Mouse (Mus musculus): ENCODE measurements around the gene Slco3a1.
"Not testable (repeated sequence)": the region's sequence is repeated elsewhere in the genome, so short reads cannot be mapped to it uniquely, and the experiment has no call there.

Gene Slco3a1

GRCm38 (mm10) chr7:74437534-74437933 is 117.0 kb downstream of the Slco3a1 start:
- DNase-seq (ENCODE audit: low read depth in 1 of 2, low spot score in 2 of 2) = no peak

GRCm38 (mm10) chr7:74436642-74437041 is 117.9 kb downstream of the Slco3a1 start:
- DNase-seq (ENCODE audit: low read depth in 1 of 2, low spot score in 2 of 2) = no peak

DNA sequence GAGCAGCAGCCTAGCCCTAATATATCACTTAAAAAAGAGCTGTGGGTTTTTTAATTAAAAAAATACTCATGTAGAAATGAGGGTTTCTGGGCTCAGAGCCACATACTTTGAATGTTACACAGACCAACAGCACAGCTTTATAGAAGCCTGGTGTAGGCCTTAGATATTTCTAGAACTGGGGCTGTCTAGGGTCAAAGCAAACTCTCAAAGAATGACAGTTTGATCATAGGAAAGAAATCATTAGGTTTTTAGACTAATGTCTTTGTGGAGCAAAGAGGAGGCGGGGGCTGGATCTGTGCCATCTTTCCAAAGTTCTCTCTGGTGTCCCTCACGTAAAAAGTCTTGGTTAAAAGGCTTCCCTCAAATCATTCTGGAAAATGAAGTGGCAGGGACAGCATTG is 121.6 kb downstream of the Slco3a1 start:
- DNase-seq (ENCODE audit: low read depth in 1 of 2, low spot score in 2 of 2) = no peak

DNA sequence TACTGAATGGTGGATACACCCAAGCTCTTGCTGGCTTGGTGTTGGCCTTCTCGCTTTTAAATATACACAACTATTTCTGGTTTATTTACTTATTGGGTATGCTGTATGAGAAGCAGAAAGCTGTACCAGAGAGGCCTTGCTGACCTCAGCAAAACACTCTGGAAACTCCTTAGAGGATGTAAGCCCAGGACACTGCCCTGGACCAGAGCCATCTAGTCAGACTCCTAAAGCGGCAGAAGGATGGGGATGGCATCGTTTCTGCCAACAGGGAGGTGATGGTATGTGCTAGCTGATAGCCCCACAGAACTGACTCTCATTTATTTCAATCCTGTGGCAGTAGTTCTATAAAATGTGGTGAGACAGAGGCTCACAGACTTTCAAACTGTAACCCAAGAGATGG is 125.3 kb downstream of the Slco3a1 start:
- DNase-seq (ENCODE audit: low read depth in 1 of 2, low spot score in 2 of 2) = no peak

DNA sequence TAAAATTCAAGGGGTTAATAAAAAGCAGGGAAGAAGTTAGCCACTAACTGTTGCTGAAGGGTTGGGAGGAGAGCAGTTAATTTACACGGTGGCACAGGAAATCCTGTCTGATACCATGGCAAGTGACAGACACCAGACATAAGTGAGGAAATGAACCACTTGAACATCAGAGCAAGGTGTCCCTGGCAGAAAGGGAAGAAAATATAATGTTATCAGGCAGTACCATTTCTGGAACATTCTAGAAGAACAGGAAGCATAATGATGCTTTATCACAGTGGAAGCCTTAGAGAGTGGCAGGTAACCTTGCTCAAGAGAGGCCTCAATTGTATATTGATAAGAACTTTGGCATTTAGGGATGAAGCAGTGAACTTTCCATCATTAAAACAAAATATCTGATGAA is 127.4 kb downstream of the Slco3a1 start:
- DNase-seq (ENCODE audit: low read depth in 1 of 2, low spot score in 2 of 2) = no peak

- no peak for DNase-seq (ENCODE audit: low read depth in 1 of 2, low spot score in 2 of 2)
Measured at GRCm38 (mm10) chr7:74425941-74426340, 128.6 kb downstream of the Slco3a1 start.

GRCm38 (mm10) chr7:74423928-74424850 is 130.4 kb downstream of the Slco3a1 start:
- no peak for DNase-seq (ENCODE audit: low read depth in 1 of 2, low spot score in 2 of 2)

GRCm38 (mm10) chr7:74423316-74423715 is 131.3 kb downstream of the Slco3a1 start:
- DNase-seq (ENCODE audit: low read depth in 1 of 2, low spot score in 2 of 2) = no peak

GRCm38 (mm10) chr7:74422731-74423130 is 131.8 kb downstream of the Slco3a1 start:
- no peak for DNase-seq (ENCODE audit: low read depth in 1 of 2, low spot score in 2 of 2)

- DNase-seq (ENCODE audit: low read depth in 1 of 2, low spot score in 2 of 2) = no peak
Measured at GRCm38 (mm10) chr7:74422002-74422401, 132.6 kb downstream of the Slco3a1 start.

GRCm38 (mm10) chr7:74421591-74421990 is 133.0 kb downstream of the Slco3a1 start:
- DNase-seq (ENCODE audit: low read depth in 1 of 2, low spot score in 2 of 2) = no peak

GRCm38 (mm10) chr7:74419706-74420105 is 134.9 kb downstream of the Slco3a1 start:
- DNase-seq (ENCODE audit: low read depth in 1 of 2, low spot score in 2 of 2) = no peak

DNA sequence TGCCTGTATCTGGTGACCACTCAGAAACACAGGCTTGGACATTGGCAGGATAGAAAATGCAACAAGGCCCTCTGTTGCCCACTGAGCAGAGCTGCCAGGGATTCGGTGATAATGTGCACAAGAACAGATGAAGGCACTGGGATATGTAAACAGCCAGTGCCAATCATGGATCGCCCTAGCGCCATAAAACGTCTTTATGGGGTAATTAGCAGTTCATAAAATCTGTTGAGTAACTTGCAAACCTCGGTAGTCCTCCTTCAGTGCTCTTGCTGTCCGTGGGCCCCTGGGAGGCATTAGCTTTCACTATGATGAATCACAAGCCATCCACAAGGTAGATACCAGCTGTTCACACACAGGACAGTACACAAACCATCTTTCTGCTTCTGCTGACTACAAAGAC is 137.6 kb downstream of the Slco3a1 start:
- no peak for DNase-seq (ENCODE audit: low read depth in 1 of 2, low spot score in 2 of 2)

DNA sequence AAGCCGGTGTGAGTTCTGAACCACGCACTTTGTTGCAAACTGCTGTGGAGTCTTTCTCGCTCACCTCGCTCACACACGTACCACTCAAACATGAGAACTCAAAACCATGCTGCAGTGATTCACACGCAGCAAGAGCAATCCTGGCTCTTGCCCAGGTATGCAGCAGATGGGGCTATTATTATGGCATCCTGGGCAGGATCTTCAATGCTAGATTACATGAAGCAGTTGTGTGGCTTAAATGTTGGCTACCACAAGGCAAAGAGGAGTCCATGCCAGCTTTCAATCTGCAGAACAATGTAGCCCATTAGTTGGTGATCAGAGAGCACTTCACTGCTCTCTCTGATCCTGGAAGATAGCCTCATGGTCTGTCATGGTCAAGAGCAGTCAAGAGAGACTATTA is 139.3 kb downstream of the Slco3a1 start:
- DNase-seq (ENCODE audit: low read depth in 1 of 2, low spot score in 2 of 2) = no peak

DNA sequence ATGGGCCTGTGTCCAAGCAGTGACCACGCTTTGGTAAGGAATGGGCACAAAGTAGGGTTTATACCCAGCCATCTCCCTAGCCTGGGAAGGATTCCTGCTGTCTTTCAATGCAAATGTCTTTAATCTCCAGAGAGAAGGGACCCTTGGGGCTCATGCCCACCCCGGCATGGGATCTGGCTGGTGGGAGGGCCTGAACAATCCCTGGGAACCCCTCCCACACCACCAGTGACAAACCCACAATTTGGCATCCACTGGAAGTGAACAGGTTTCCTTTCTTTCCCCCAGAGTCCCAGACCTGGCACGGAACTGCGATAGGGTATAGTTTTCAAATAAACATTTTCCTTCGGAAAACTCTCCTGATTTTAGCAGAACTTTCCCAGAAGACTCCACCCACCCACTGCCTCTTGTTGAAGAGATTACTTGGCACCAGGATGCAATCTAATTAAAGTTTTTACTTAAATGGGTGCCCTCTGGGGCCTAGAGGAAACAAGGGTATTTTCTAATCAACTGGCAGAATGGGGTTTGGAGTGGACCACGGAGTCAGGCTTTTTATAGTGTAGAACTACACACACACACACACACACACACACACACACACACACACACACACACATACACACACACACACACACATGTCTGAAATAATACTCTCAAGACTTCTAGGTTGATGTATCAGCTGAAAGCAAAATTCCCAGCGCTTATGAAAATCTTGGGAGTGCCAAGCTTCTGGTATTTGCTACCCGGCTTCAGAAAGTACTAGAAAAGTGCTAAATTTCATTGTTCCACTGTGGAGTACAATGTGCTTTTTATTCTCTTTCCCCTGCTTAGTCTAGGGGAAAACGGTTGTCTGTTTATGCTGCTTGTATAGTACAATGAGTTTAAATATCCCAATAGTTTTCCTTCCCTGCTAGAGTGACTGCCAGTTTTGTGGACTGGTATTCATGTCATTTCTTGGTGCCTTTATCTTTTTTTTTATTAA is 140.6 kb downstream of the Slco3a1 start:
- no peak for DNase-seq (ENCODE audit: low read depth in 1 of 2, low spot score in 2 of 2)

- DNase-seq (ENCODE audit: low read depth in 1 of 2, low spot score in 2 of 2) = no peak
Measured at GRCm38 (mm10) chr7:74408601-74409323, 145.8 kb downstream of the Slco3a1 start.

DNA sequence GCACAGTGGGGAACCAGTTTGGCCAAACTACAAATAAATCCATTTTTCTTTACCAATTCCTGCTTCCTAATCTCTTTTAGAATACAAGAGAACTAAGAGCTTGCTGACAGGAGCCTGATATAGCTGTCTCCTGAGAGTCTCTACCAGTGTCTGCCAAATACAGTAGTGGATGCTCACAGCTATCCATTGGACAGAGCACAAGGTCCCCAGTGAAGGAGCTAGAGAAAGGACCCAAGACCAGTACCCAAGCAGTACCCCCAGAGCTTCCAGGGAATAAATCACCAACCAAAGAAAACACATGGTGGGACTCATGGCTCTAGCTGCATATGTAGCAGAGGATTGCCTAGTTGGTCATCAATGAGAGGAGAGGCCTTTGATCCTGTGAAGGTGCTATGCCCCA is 146.7 kb downstream of the Slco3a1 start:
- DNase-seq (ENCODE audit: low read depth in 1 of 2, low spot score in 2 of 2) = not testable (repeated sequence)

GRCm38 (mm10) chr7:74399729-74400128 is 154.9 kb downstream of the Slco3a1 start:
- no peak for DNase-seq (ENCODE audit: low read depth in 1 of 2, low spot score in 2 of 2)

DNA sequence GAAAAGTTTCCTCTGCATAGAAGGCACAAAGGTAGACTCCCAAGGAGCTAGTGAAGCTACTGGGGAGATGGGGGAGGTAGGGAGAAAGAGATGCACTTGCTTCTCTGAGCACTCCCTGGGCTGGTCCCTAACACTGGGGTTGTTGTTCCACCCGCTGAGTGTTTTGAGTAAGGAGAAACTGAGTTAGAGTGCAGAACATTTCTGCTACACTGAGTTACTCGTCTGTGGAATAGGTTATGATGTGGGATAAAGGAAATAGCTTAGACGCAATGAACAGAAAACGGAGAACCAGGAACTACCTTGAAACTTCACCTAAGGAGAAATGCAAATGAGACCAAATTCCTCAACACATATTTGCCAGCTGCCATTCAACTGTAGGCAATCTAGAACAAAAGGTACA is 155.4 kb downstream of the Slco3a1 start:
- no peak for DNase-seq (ENCODE audit: low read depth in 1 of 2, low spot score in 2 of 2)

GRCm38 (mm10) chr7:74398326-74398725 is 156.3 kb downstream of the Slco3a1 start:
- DNase-seq (ENCODE audit: low read depth in 1 of 2, low spot score in 2 of 2) = no peak

DNA sequence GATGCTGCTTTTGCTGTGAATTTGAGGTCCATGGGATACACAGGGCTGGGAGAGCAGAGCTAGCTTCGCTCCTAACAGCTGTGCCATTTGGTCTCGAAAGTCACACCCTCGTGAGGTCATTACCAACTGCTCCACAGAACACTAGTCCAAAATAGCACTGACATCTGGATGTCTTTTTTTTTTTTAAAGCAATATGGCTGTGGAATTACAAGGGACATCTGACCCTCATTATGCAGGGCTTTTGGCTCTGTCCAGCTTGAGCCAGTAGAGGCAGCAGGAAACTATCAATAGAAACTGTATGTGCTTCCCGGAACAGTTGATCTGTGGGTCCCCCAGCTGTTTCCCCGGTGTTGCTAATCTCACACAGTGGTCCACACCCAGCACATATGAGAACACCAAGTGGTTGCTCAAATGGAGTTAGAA is 163.1 kb downstream of the Slco3a1 start:
- DNase-seq (ENCODE audit: low read depth in 1 of 2, low spot score in 2 of 2) = no peak
